ENCODE assay signal across 8 mouse cellular contexts in genomic region chr13:24937108-24937838, GRCm38 (mm10). TPM values are rescaled to one million over a fixed set of nuclear protein-coding genes. Genes with fewer than 3 reads are reported as not detected.
DNase-seq lines count a peak whose midpoint lies in the region; ATAC-seq and TF ChIP-seq lines count a peak whose summit lies in the region.

Aldh5a1 (minus strand) TSS chr13:24937661.

- intact Hi-C loops in heart, postnatal 36 days (cut with DNase I), result no loop called here

- peak; percentile 80 for TF ChIP-seq CTCF in layer of hippocampus, adult 2 months (conservative IDR thresholded peaks at IDR 0.05)
- TF ChIP-seq CTCF in lung, embryonic 14.5 days (IDR thresholded peaks at IDR 0.05; ENCODE audit: low read depth), result peak; percentile 38

- no peaks in the 10 kb centered on the region for H3K36me3 ChIP-seq in ES-E14 (ENCODE audit: control insufficient read depth, insufficient read depth, low read length, poor library complexity, severe bottlenecking)
- no peaks in the 10 kb centered on the region for H3K36me3 ChIP-seq in lung, embryonic 14.5 days (ENCODE audit: insufficient read depth)

- ATAC-seq in lung, embryonic 14.5 days (ENCODE audit: insufficient read depth), result peak; percentile 82

- in situ Hi-C loops in ES-E14 (cut with MboI; ENCODE audit: low sequenced_read_pairs in 2 of 2, unreplicated experiment in 2 of 2), result no loop called here

- H3K27ac ChIP-seq in ES-E14 (ENCODE audit: insufficient read depth, low read depth, low read length, poor library complexity, severe bottlenecking), result no peak within 1 kb of the TSS
- H3K27ac ChIP-seq in layer of hippocampus, adult 2 months, result peak within 1 kb of the TSS; percentile 98
- H3K27ac ChIP-seq in lung, embryonic 14.5 days (ENCODE audit: low read depth), result peak within 1 kb of the TSS; percentile 83

- no peaks in the 10 kb centered on the region for H3K4me1 ChIP-seq in ES-E14 (ENCODE audit: control insufficient read depth in 2 of 2, insufficient read depth in 2 of 2, low read length in 2 of 2, poor library complexity in 1 of 2)
- 0 out of 2 replicates have a peak, but pooled peaks cover 4% of the 10 kb centered on the region for H3K4me1 ChIP-seq in lung, embryonic 14.5 days (ENCODE audit: insufficient read depth)

- WGBS in lung, embryonic 14.5 days, result under 1% methylated on average over 75 of the region's 75 CpGs

- H3K9ac ChIP-seq in ES-E14 (ENCODE audit: insufficient read depth, low read depth, low read length, poor library complexity, severe bottlenecking), result peak within 1 kb of the TSS; percentile 73
- peak within 1 kb of the TSS; percentile 90 for H3K9ac ChIP-seq in lung, embryonic 14.5 days

- no peak for DNase-seq in ES-E14 (ENCODE audit: low read depth, low spot score)
- peak; percentile 81 to 88 for DNase-seq in cerebellum, adult 18-20 months
- DNase-seq in forelimb bud, embryonic 11.5 days (ENCODE audit: low read depth, low spot score), result peak; percentile 60
- DNase-seq in heart, postnatal 36 days, result peak; percentile 78 to 79
- peak; percentile 78 to 82 for DNase-seq in layer of hippocampus, adult 2 months (ENCODE audit: low spot score in 2 of 2)
- peak; percentile 89 for DNase-seq in lung, embryonic 14.5 days
- DNase-seq in ovary, adult 18-20 months (ENCODE audit: low spot score), result peak; percentile 63
- DNase-seq in thymus, postnatal 25 days, result peak; percentile 55

- no peaks in the 10 kb centered on the region for H3K9me3 ChIP-seq in ES-E14 (ENCODE audit: control insufficient read depth, insufficient read depth, low read depth, low read length)
- no peaks in the 10 kb centered on the region for H3K9me3 ChIP-seq in lung, embryonic 14.5 days (ENCODE audit: low read depth, low read length)

- H3K27me3 ChIP-seq in lung, embryonic 14.5 days (ENCODE audit: insufficient read depth, low read length), result no peaks in the 10 kb centered on the region

- H3K4me3 ChIP-seq in ES-E14 (ENCODE audit: insufficient read depth in 1 of 2, low read depth in 1 of 2, low read length in 2 of 2, poor library complexity in 1 of 2, severe bottlenecking in 1 of 2), result peak within 1 kb of the TSS; percentile 71 to 81
- H3K4me3 ChIP-seq in layer of hippocampus, adult 2 months, result peak within 1 kb of the TSS; percentile 60
- peak within 1 kb of the TSS; percentile 81 for H3K4me3 ChIP-seq in lung, embryonic 14.5 days (ENCODE audit: low read depth, low read length)

- H3K4me2 ChIP-seq in lung, embryonic 14.5 days, result peak within 1 kb of the TSS; percentile 78

TF ChIP-seq in ES-E14, 5 proteins besides CTCF, POLR2A, EP300 and RAD21:
- no peak for TF ChIP-seq ZNF384 (IDR thresholded peaks at IDR 0.05; ENCODE audit: low read depth, low read length)
- TF ChIP-seq MAFK (IDR thresholded peaks at IDR 0.05; ENCODE audit: insufficient read depth, low read depth, low read length), result no peak
- no peak; the same call in 1 of the 2 replicates for TF ChIP-seq HCFC1 (IDR thresholded peaks at IDR 0.05; ENCODE audit: borderline replicate concordance, insufficient read depth, low read length)
- TF ChIP-seq ZC3H11A (IDR thresholded peaks at IDR 0.05; ENCODE audit: borderline replicate concordance, low read depth, low read length), result no peak
- no peak for TF ChIP-seq CHD2 (IDR thresholded peaks at IDR 0.05; ENCODE audit: low read depth, low read length)
TF ChIP-seq in ES-E14: peak in this region for 0.

RNA-seq across cellular contexts. Expression of gene Aldh5a1, which starts in this region (rescaled TPM):
- total RNA-seq in ES-E14 (2012; rRNA removed), result 2.3 and 3.0 TPM in 2 replicates
- total RNA-seq in heart, postnatal 36 days (2021), result 10 to 100 TPM; 23.4 to 26.5 TPM
- total RNA-seq in layer of hippocampus, adult 2 months (2021), result 10 to 100 TPM; 63.0 to 64.3 TPM
- polyA plus RNA-seq in lung, embryonic 14.5 days (2014; fragmentation: Nextera tagmentation; extraction: Ambion mirVana), result 8.5 and 9.4 TPM in 2 replicates
